Mouse (Mus musculus) limb, embryonic 14.5 days (tissue): ENCODE data around the gene Atg5. TPM values are rescaled to one million over a fixed set of nuclear protein-coding genes. Genes with fewer than 3 reads are reported as not detected.

ENCODE experiments used
- ATAC-seq: fragments of 200-750 bp; cut with Nextera tagmentation; 2 replicates; pipeline ENCODE4 v1.8.0; 2017; ENCODE audit warnings: low read depth, moderate number of reproducible peaks, moderate TSS enrichment; ENCODE audit not compliant: low FRiP score
- DNase-seq: peaks from one replicate; pipeline ENCODE4 v3.0.0-alpha.2; 2015; ENCODE audit warnings: low spot score
- H3K27ac ChIP-seq: fragments of 300-500 bp; sonication (generic); replicated peaks from 2 replicates; pipeline ENCODE4 v1.5.1; 2014; ENCODE audit warnings: low read depth, mild to moderate bottlenecking, low read length, moderate library complexity, mixed read lengths
- H3K27me3 ChIP-seq: fragments of 300-500 bp; sonication (generic); 2 replicates; pipeline ENCODE4 v1.6.1; 2014; ENCODE audit warnings: low read length, mixed read lengths; ENCODE audit not compliant: control insufficient read depth, insufficient read depth
- H3K36me3 ChIP-seq: fragments of 300-500 bp; sonication (generic); 2 replicates; pipeline ENCODE4 v1.6.1; 2014; ENCODE audit warnings: mild to moderate bottlenecking, low read length, moderate library complexity, mixed read lengths; ENCODE audit not compliant: control insufficient read depth, insufficient read depth
- H3K4me1 ChIP-seq: fragments of 300-500 bp; sonication (generic); 2 replicates; pipeline ENCODE4 v1.6.1; 2014; ENCODE audit warnings: antibody characterized with exemption, low read length, mixed read lengths; ENCODE audit not compliant: control insufficient read depth, insufficient read depth
- H3K4me2 ChIP-seq: fragments of 300-500 bp; sonication (generic); replicated peaks from 2 replicates; pipeline ENCODE4 v1.6.1; 2014; ENCODE audit warnings: low read depth, mild to moderate bottlenecking, low read length, moderate library complexity; ENCODE audit not compliant: severe bottlenecking
- H3K4me3 ChIP-seq: fragments of 300-500 bp; sonication (generic); replicated peaks from 2 replicates; pipeline ENCODE4 v1.5.1; 2014; ENCODE audit warnings: low read length
- H3K9ac ChIP-seq: fragments of 300-500 bp; sonication (generic); 2 replicates; pipeline ENCODE4 v1.6.1; 2014; ENCODE audit warnings: mild to moderate bottlenecking, low read depth, low read length, moderate library complexity; ENCODE audit not compliant: severe bottlenecking
- H3K9me3 ChIP-seq: fragments of 300-500 bp; sonication (generic); 2 replicates; pipeline ENCODE4 v1.6.1; 2016; ENCODE audit warnings: low read length; ENCODE audit not compliant: control insufficient read depth
- POLR2A ChIP-seq: fragments of 200-500 bp; IDR thresholded peaks from 2 replicates; pipeline ENCODE4 v1.8.0; 2012; ENCODE audit warnings: inconsistent platforms, mild to moderate bottlenecking, moderate library complexity, borderline replicate concordance; ENCODE audit not compliant: insufficient read depth, insufficient read length; ENCODE audit errors: extremely low read depth
- WGBS: fragments of 180-500 bp; shearing (Covaris S2); extraction: QIAGEN DNeasy Blood & Tissue Kit; methylation state at CpG from one replicate; pipeline ENCODE4 v1.1.7; 2014; 5-methylcytosine and 5-hydroxymethylcytosine counted together
- polyA plus RNA-seq, 2 experiments: library from polyadenylated mRNA; depleted of rRNA in 1 of 2; stranded (reverse) in 1 of 2; unstranded in 1 of 2; fragments of >200 nt; fragmentation: Nextera tagmentation in 1 of 2; extraction: Ambion mirVana in 1 of 2; gene quantifications; 2 replicates each; pipeline versions ENCODE4 v1.2.1 to v1.2.3; 2012 to 2014

Gene Atg5
- polyA plus RNA-seq, 2 experiments: 21.2 to 55.1 TPM

DNA sequence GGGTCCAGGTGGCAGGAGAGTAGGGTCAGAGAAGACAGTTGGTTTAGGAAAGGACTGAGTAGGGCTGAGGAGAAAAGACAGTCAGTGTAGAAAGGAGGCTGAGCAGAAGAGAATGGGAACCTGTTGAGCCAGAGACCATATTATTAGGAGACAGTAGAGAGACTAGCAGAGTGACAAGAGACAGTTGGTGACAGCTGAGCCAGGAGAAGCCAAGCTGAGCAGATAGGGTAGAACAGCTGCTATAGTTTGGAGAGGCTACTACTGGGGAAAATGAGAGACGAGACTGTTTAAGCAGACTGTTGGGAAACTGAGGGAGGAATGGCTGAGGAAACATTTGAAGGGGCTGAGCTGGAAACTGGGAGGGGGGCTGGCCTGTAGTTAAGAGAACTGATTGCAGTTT lies 16.9 kb downstream of the Atg5 start:
- H3K4me3 ChIP-seq: no peak overlapping the region
- ATAC-seq (peak; percentile 81), DNase-seq (no peak)
- no peaks in the 10 kb centered on the region for H3K27me3 ChIP-seq
- H3K9ac ChIP-seq: no peak overlapping the region
- no peak overlapping the region for H3K27ac ChIP-seq
- H3K4me2 ChIP-seq: no peak overlapping the region
- H3K4me1 ChIP-seq: no peaks in the 10 kb centered on the region
- TF ChIP-seq POLR2A: no peak
- H3K9me3 ChIP-seq: no peaks in the 10 kb centered on the region
- WGBS: 67% methylated on average over 1 of the region's 1 CpGs
- H3K36me3 ChIP-seq: peaks cover 27% of the 10 kb centered on the region

- Histone ChIP-seq H3K4me3 (no peak overlapping the region), H3K27ac (no peak overlapping the region), H3K9ac (no peak overlapping the region), H3K27me3 (no peaks in the 10 kb centered on the region), H3K36me3 (peaks cover 34% of the 10 kb centered on the region), H3K4me2 (no peak overlapping the region), H3K9me3 (no peaks in the 10 kb centered on the region), H3K4me1 (no peaks in the 10 kb centered on the region)
- ATAC-seq: no peak
- 88% methylated on average over 4 of the region's 4 CpGs for WGBS
- DNase-seq: no peak
- no peak for TF ChIP-seq POLR2A
Observed at GRCm38 (mm10) chr10:44285935-44286334, 17.8 kb downstream of the Atg5 start.

GRCm38 (mm10) chr10:44290876-44291275 lies 22.7 kb downstream of the Atg5 start:
- Histone ChIP-seq H3K4me1 (no peaks in the 10 kb centered on the region), H3K27ac (no peak overlapping the region), H3K4me2 (no peak overlapping the region), H3K4me3 (no peak overlapping the region), H3K9ac (no peak overlapping the region), H3K9me3 (no peaks in the 10 kb centered on the region), H3K36me3 (peaks cover 39% of the 10 kb centered on the region), H3K27me3 (no peaks in the 10 kb centered on the region)
- WGBS: 87% methylated on average over 2 of the region's 2 CpGs
- no peak for TF ChIP-seq POLR2A
- DNase-seq: no peak
- ATAC-seq: no peak

- Histone ChIP-seq H3K4me1 (no peaks in the 10 kb centered on the region), H3K27ac (no peak overlapping the region), H3K36me3 (peaks cover 31% of the 10 kb centered on the region), H3K27me3 (no peaks in the 10 kb centered on the region), H3K9ac (no peak overlapping the region), H3K4me3 (no peak overlapping the region), H3K9me3 (no peaks in the 10 kb centered on the region), H3K4me2 (no peak overlapping the region)
- WGBS: 43% methylated on average over 3 of the region's 3 CpGs
- DNase-seq (peak; percentile 30), ATAC-seq (no peak)
- TF ChIP-seq POLR2A: no peak
Observed at GRCm38 (mm10) chr10:44292205-44292604, 24.0 kb downstream of the Atg5 start.

- Histone ChIP-seq H3K9ac (no peak overlapping the region), H3K36me3 (peaks cover 22% of the 10 kb centered on the region; the same call in 1 of the 2 replicates), H3K4me1 (no peaks in the 10 kb centered on the region), H3K27me3 (no peaks in the 10 kb centered on the region), H3K9me3 (no peaks in the 10 kb centered on the region), H3K27ac (no peak overlapping the region), H3K4me3 (no peak overlapping the region), H3K4me2 (no peak overlapping the region)
- DNase-seq: no peak
- 84% methylated on average over 9 of the region's 9 CpGs for WGBS
- no peak for TF ChIP-seq POLR2A
- no peak for ATAC-seq
Observed at GRCm38 (mm10) chr10:44299165-44299564, 31.0 kb downstream of the Atg5 start.

- ATAC-seq (no peak), DNase-seq (no peak)
- Histone ChIP-seq H3K4me2 (no peak overlapping the region), H3K27me3 (no peaks in the 10 kb centered on the region), H3K27ac (no peak overlapping the region), H3K36me3 (peaks cover 24% of the 10 kb centered on the region; the same call in 1 of the 2 replicates), H3K9me3 (no peaks in the 10 kb centered on the region), H3K4me3 (no peak overlapping the region), H3K9ac (no peak overlapping the region), H3K4me1 (no peaks in the 10 kb centered on the region)
- WGBS: 85% methylated on average over 4 of the region's 4 CpGs
- TF ChIP-seq POLR2A: no peak
Observed at GRCm38 (mm10) chr10:44300078-44300477, 31.9 kb downstream of the Atg5 start.
